Mouse (Mus musculus): ENCODE data around the gene Washc3. TPM values are rescaled to one million over a fixed set of nuclear protein-coding genes. Genes with fewer than 3 reads are reported as not detected.

Gene Washc3
- polyA plus RNA-seq, 1 experiment from 2014 or later: 75.2 TPM

- no peak for DNase-seq (ENCODE audit: low spot score)
- no peak overlapping the region for H3K4me3 ChIP-seq (ENCODE audit: low read depth, low read length)
Observed at GRCm38 (mm10) chr10:88244681-88245080, 43.8 kb downstream of the Washc3 start.

GRCm38 (mm10) chr10:88250300-88250699 is 49.4 kb downstream of the Washc3 start:
- ATAC-seq (no peak), DNase-seq (ENCODE audit: low spot score) (no peak)
- TF ChIP-seq CTCF (IDR thresholded peaks at IDR 0.05) (no peak), EP300 (IDR thresholded peaks at IDR 0.05) (no peak)
- no peak overlapping the region for H3K27ac ChIP-seq (ENCODE audit: low read length)
- WGBS: 54% methylated on average over 3 of the region's 3 CpGs
- no peak overlapping the region for H3K4me2 ChIP-seq (replicated peaks; ENCODE audit: low read depth, low read length)
- H3K36me3 ChIP-seq (ENCODE audit: insufficient read depth, low read length): no peaks in the 10 kb centered on the region; the same call in 1 of the 2 replicates
- no peak overlapping the region for H3K9ac ChIP-seq (replicated peaks; ENCODE audit: low read depth)
- no peak overlapping the region for H3K4me3 ChIP-seq (ENCODE audit: low read depth, low read length)
- no peaks in the 10 kb centered on the region for H3K27me3 ChIP-seq (replicated peaks; ENCODE audit: insufficient read depth, low read length)
- H3K9me3 ChIP-seq (ENCODE audit: low read length): no peaks in the 10 kb centered on the region
- H3K4me1 ChIP-seq (ENCODE audit: insufficient read depth, low read depth, low read length): no peaks in the 10 kb centered on the region

More at GRCm38 (mm10) chr10:88244681-88245080, 43.8 kb downstream of the Washc3 start:
- H3K9me3 ChIP-seq (ENCODE audit: low read length): no peaks in the 10 kb centered on the region
- H3K27ac ChIP-seq (ENCODE audit: low read length): no peak overlapping the region
- no peak overlapping the region for H3K4me2 ChIP-seq (replicated peaks; ENCODE audit: low read depth, low read length)
- H3K9ac ChIP-seq (replicated peaks; ENCODE audit: low read depth): no peak overlapping the region
- ATAC-seq: no peak
- no peaks in the 10 kb centered on the region for H3K27me3 ChIP-seq (replicated peaks; ENCODE audit: insufficient read depth, low read length)
- TF ChIP-seq EP300 (IDR thresholded peaks at IDR 0.05) (no peak), CTCF (IDR thresholded peaks at IDR 0.05) (no peak)
- H3K36me3 ChIP-seq (ENCODE audit: insufficient read depth, low read length): no peaks in the 10 kb centered on the region; the same call in 1 of the 2 replicates
- H3K4me1 ChIP-seq (ENCODE audit: insufficient read depth, low read depth, low read length): no peaks in the 10 kb centered on the region
- 91% methylated on average over 13 of the region's 13 CpGs for WGBS

DNA sequence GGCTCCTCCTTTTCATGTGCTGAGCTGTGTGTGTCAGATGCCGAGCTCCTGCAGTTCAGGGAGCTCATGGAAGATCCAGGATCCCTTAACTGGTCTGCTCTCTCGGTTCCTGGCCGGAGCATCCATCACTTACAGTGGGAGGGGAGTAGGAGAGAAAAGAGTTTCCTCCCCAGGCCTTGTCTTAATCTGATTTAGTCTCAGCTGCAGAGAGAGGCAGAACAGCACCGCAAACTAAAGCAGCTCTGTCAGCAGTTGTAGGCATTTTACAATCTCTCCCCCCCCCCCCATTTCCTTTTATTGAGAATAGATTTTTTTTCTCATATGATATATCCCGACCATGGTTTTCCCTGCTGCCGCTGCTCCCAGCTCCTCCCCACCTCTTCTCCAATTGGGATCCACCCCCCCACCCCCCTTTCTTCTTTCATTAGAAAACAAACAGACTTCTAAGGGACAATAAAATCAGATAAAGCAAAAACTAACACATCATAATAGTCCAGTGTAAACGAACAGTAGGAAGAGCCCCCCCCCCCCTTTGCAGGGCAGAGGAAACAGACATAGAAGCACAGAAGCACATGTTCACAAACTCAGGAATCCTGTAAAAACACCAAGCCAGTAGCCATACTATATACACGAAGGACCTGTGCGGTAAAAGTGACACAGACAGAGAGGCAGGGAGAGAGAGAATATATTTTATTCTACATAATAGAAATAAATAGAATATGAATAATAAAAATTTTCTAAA is 51.4 kb downstream of the Washc3 start:
- Histone ChIP-seq H3K36me3 (ENCODE audit: insufficient read depth, low read length) (no peaks in the 10 kb centered on the region), H3K27ac (ENCODE audit: low read length) (no peak overlapping the region), H3K4me3 (ENCODE audit: low read depth, low read length) (no peak overlapping the region), H3K9me3 (ENCODE audit: low read length) (no peaks in the 10 kb centered on the region), H3K4me1 (ENCODE audit: insufficient read depth, low read depth, low read length) (no peaks in the 10 kb centered on the region), H3K4me2 (replicated peaks; ENCODE audit: low read depth, low read length) (no peak overlapping the region), H3K27me3 (replicated peaks; ENCODE audit: insufficient read depth, low read length) (no peaks in the 10 kb centered on the region), H3K9ac (replicated peaks; ENCODE audit: low read depth) (no peak overlapping the region)
- ATAC-seq (peak; percentile 43), DNase-seq (ENCODE audit: low spot score) (no peak)
- WGBS: 44% methylated on average over 9 of the region's 9 CpGs
- no peak for TF ChIP-seq EP300 (IDR thresholded peaks at IDR 0.05)

GRCm38 (mm10) chr10:88255556-88255955 is 54.7 kb downstream of the Washc3 start:
- H3K27ac ChIP-seq (ENCODE audit: low read length): no peak overlapping the region
- H3K4me1 ChIP-seq (ENCODE audit: insufficient read depth, low read depth, low read length): no peaks in the 10 kb centered on the region
- 69% methylated on average over 2 of the region's 2 CpGs for WGBS
- H3K9ac ChIP-seq (replicated peaks; ENCODE audit: low read depth): no peak overlapping the region
- H3K4me3 ChIP-seq (ENCODE audit: low read depth, low read length): no peak overlapping the region
- no peaks in the 10 kb centered on the region for H3K36me3 ChIP-seq (ENCODE audit: insufficient read depth, low read length)
- H3K9me3 ChIP-seq (ENCODE audit: low read length): no peaks in the 10 kb centered on the region
- ATAC-seq (no peak), DNase-seq (ENCODE audit: low spot score) (no peak)
- TF ChIP-seq EP300 (IDR thresholded peaks at IDR 0.05) (no peak), CTCF (IDR thresholded peaks at IDR 0.05) (no peak)
- H3K4me2 ChIP-seq (replicated peaks; ENCODE audit: low read depth, low read length): no peak overlapping the region
- H3K27me3 ChIP-seq (replicated peaks; ENCODE audit: insufficient read depth, low read length): no peaks in the 10 kb centered on the region

DNA sequence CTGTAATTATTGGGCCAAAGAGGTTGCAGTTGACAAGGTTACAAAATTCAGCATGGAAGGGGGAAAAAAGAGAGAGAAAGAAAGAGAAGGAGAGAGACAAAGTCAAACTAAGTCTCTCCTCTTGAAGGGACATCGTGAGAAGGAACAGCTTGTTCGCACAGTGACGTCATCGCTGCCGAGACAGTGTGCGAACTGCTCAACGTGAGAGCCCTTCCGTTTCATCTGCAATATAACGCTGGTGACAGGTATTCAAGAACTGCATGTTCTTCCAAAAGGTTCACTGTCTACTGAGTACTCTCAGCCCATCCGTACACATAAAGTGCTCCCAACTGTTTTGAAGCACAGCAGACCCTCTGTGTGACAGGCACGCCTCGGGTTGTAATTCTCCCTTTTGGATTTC is 59.4 kb downstream of the Washc3 start:
- Histone ChIP-seq H3K36me3 (ENCODE audit: insufficient read depth, low read length) (no peaks in the 10 kb centered on the region), H3K27me3 (replicated peaks; ENCODE audit: insufficient read depth, low read length) (no peaks in the 10 kb centered on the region), H3K27ac (ENCODE audit: low read length) (no peak overlapping the region), H3K4me3 (ENCODE audit: low read depth, low read length) (no peak overlapping the region), H3K9me3 (ENCODE audit: low read length) (no peaks in the 10 kb centered on the region), H3K4me2 (replicated peaks; ENCODE audit: low read depth, low read length) (no peak overlapping the region), H3K9ac (replicated peaks; ENCODE audit: low read depth) (no peak overlapping the region), H3K4me1 (ENCODE audit: insufficient read depth, low read depth, low read length) (no peaks in the 10 kb centered on the region)
- 47% methylated on average over 12 of the region's 12 CpGs for WGBS
- peak; percentile 47; the same call in 1 of the 2 replicates for ATAC-seq
- DNase-seq (ENCODE audit: low spot score): peak; percentile 53
- TF ChIP-seq CTCF (IDR thresholded peaks at IDR 0.05) (no peak), EP300 (IDR thresholded peaks at IDR 0.05) (no peak; the same call in none of the 2 replicates)

DNA sequence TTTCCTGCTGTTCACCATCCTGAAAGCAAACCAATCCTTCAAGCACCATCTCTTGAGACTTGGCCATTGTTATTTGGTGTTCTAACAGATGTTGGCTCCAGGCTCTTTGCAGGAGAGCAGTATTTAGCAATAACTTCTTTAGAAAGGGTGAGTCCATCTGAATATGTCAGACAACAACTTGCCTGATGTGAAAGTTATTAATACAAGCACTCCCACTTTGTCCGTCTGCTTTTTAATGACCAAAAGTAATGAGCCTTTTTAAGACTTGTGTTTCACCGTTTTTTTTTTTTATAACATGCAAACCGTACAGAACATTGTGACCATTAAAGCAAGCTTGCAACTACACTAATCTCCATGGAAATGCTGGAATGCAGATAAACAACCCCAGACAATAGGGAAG is 60.3 kb downstream of the Washc3 start:
- 58% methylated on average over 3 of the region's 3 CpGs for WGBS
- H3K27ac ChIP-seq (ENCODE audit: low read length): no peak overlapping the region
- peak; percentile 56 for DNase-seq (ENCODE audit: low spot score)

More for the DNA sequence above, 60.3 kb downstream of the Washc3 start:
- Histone ChIP-seq H3K36me3 (ENCODE audit: insufficient read depth, low read length) (no peaks in the 10 kb centered on the region), H3K9ac (replicated peaks; ENCODE audit: low read depth) (no peak overlapping the region), H3K4me3 (ENCODE audit: low read depth, low read length) (no peak overlapping the region), H3K27me3 (replicated peaks; ENCODE audit: insufficient read depth, low read length) (no peaks in the 10 kb centered on the region), H3K9me3 (ENCODE audit: low read length) (no peaks in the 10 kb centered on the region), H3K4me2 (replicated peaks; ENCODE audit: low read depth, low read length) (no peak overlapping the region), H3K4me1 (ENCODE audit: insufficient read depth, low read depth, low read length) (no peaks in the 10 kb centered on the region)
- TF ChIP-seq CTCF (IDR thresholded peaks at IDR 0.05): no peak
- TF ChIP-seq EP300 (IDR thresholded peaks at IDR 0.05): no peak
- peak; percentile 34; the same call in 1 of the 2 replicates for ATAC-seq
